Comparison of ENCODE assay signal across 8 mouse cellular contexts in the genomic region with DNA sequence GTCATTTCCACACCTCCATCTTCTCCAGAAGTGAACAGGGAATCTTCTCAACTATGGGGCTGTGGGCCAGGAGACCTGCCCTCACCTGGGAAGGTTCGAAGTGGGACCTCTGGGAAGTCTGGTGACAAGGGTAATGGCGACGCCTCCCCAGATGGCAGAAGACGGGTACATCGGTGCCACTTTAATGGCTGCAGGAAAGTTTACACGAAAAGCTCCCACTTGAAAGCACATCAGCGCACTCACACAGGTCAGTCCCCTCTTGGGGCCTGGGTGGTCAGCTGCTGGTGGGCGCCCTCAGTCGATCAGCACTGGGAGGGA. TPM values are rescaled to one million over a fixed set of nuclear protein-coding genes. Genes with fewer than 3 reads are reported as not detected.
DNase-seq lines count a peak whose midpoint lies in the region; ATAC-seq and TF ChIP-seq lines count a peak whose summit lies in the region.

No protein-coding gene starts in this region.

- no peaks in the 10 kb centered on the region for H3K9me3 ChIP-seq in heart, embryonic 10.5 days
- no peaks in the 10 kb centered on the region for H3K9me3 ChIP-seq in limb, embryonic 15.5 days
- H3K9me3 ChIP-seq in stomach, postnatal 0 days (ENCODE audit: control insufficient read depth, low read length), result no peaks in the 10 kb centered on the region

- H3K9ac ChIP-seq in limb, embryonic 15.5 days, result no peak overlapping the region
- H3K9ac ChIP-seq in stomach, postnatal 0 days (ENCODE audit: low read length), result peak overlapping the region; percentile 27; the same call in 1 of the 2 replicates

- peak overlapping the region; percentile 81 for H3K4me3 ChIP-seq in heart, embryonic 10.5 days
- peak overlapping the region; percentile 2; the same call in 1 of the 2 replicates for H3K4me3 ChIP-seq in limb, embryonic 15.5 days
- H3K4me3 ChIP-seq in stomach, postnatal 0 days (ENCODE audit: low read depth, low read length), result peak overlapping the region; percentile 80; the same call in 1 of the 2 replicates

- peaks cover 28% of the 10 kb centered on the region for H3K4me1 ChIP-seq in heart, embryonic 10.5 days
- peaks cover 39% of the 10 kb centered on the region for H3K4me1 ChIP-seq in limb, embryonic 15.5 days
- H3K4me1 ChIP-seq in stomach, postnatal 0 days (replicated peaks; ENCODE audit: control insufficient read depth, insufficient read depth), result peaks cover 3% of the 10 kb centered on the region; the same call in 1 of the 2 replicates

- H3K27ac ChIP-seq in heart, embryonic 10.5 days, result peak overlapping the region; percentile 84
- no peak overlapping the region for H3K27ac ChIP-seq in limb, embryonic 15.5 days
- H3K27ac ChIP-seq in stomach, postnatal 0 days (replicated peaks), result peak overlapping the region; percentile 65

- no peaks in the 10 kb centered on the region for H3K27me3 ChIP-seq in heart, embryonic 10.5 days (ENCODE audit: insufficient read depth, poor library complexity, severe bottlenecking)
- no peaks in the 10 kb centered on the region for H3K27me3 ChIP-seq in limb, embryonic 15.5 days
- no peaks in the 10 kb centered on the region for H3K27me3 ChIP-seq in stomach, postnatal 0 days (ENCODE audit: control insufficient read depth, insufficient read depth, low read length)

- peaks cover 39% of the 10 kb centered on the region for H3K36me3 ChIP-seq in heart, embryonic 10.5 days
- peaks cover 41% of the 10 kb centered on the region for H3K36me3 ChIP-seq in limb, embryonic 15.5 days
- peaks cover 33% of the 10 kb centered on the region for H3K36me3 ChIP-seq in stomach, postnatal 0 days (ENCODE audit: control insufficient read depth, insufficient read depth, low read length)

- 85% methylated on average over 9 of the region's 9 CpGs for WGBS in heart, embryonic 10.5 days
- 89% methylated on average over 9 of the region's 9 CpGs for WGBS in limb, embryonic 15.5 days
- 91% methylated on average over 9 of the region's 9 CpGs for WGBS in stomach, postnatal 0 days

- ATAC-seq in limb, embryonic 15.5 days (ENCODE audit: insufficient number of reproducible peaks, low FRiP score, low TSS enrichment, low read depth), result no peak
- ATAC-seq in stomach, postnatal 0 days (ENCODE audit: low FRiP score, low TSS enrichment), result no peak

- DNase-seq in heart, embryonic 10.5 days (ENCODE audit: low spot score), result no peak
- no peak for DNase-seq in heart, postnatal 4 days
- peak; percentile 12 for DNase-seq in thymus, postnatal 4 days
- no peak for DNase-seq in thymus, postnatal 25 days
- no peak for DNase-seq in stomach, postnatal 0 days (ENCODE audit: low spot score)
- no peak for DNase-seq in retina, postnatal 1 day
- DNase-seq in c-Kit-positive CD71-positive TER-119-positive erythroid progenitor cells, embryonic 14.5 days (ENCODE audit: low spot score), result no peak

- TF ChIP-seq CTCF in stomach, postnatal 0 days (IDR thresholded peaks at IDR 0.05; ENCODE audit: low read depth), result no peak

- peak overlapping the region; percentile 5; the same call in 1 of the 2 replicates for H3K4me2 ChIP-seq in limb, embryonic 15.5 days
- H3K4me2 ChIP-seq in stomach, postnatal 0 days (replicated peaks; ENCODE audit: low read depth), result peak overlapping the region; percentile 61

- no peak for TF ChIP-seq EP300 in stomach, postnatal 0 days (optimal IDR thresholded peaks at IDR 0.05)

RNA-seq across cellular contexts. Expression of a gene that starts 3.8 kb away (rescaled TPM):
- polyA plus RNA-seq in heart, embryonic 10.5 days (2016; fragmentation: Nextera tagmentation; extraction: Ambion mirVana), result 56.1 and 63.8 TPM in 2 replicates
- total RNA-seq in heart, postnatal 4 days (2021), result 10 to 100 TPM; 62.0 to 68.7 TPM
- polyA plus RNA-seq in limb, embryonic 15.5 days (2015; fragmentation: Nextera tagmentation; extraction: Ambion mirVana), result 116 and 136 TPM in 2 replicates
- 116 and 127 TPM in 2 replicates for polyA plus RNA-seq in stomach, postnatal 0 days (2015; fragmentation: Nextera tagmentation; extraction: Ambion mirVana)

Comparison
In these comparisons a context has a peak if more than half of its experiments do, and no peak if none do; other contexts are left out.
1. H3K4me3 ChIP-seq: peak in every context shown above with its lines; median percentile 81 in heart, embryonic 10.5 days; 80 in stomach, postnatal 0 days; 2 in limb, embryonic 15.5 days.